Mouse (Mus musculus) forebrain, postnatal 0 days (tissue): Measurements from ENCODE around the gene Ahnak2. TPM values are rescaled to one million over a fixed set of nuclear protein-coding genes. Genes with fewer than 3 reads are reported as not detected.
A peak's percentile ranks its signal among the peaks of the same experiment; 100 is the strongest.

Experiments used
- ATAC-seq: fragments of 200-750 bp; cut with Nextera tagmentation; 2 replicates; pipeline ENCODE4 v1.8.0; 2017; ENCODE audit warnings: mild to moderate bottlenecking, moderate library complexity
- DNase-seq: peaks from one replicate; pipeline ENCODE4 v3.0.0-alpha.2; 2015
- H3K27ac ChIP-seq: fragments of 300-500 bp; sonication (generic); 2 replicates; pipeline ENCODE4 v1.5.1; 2014; ENCODE audit warnings: low read depth, mild to moderate bottlenecking, antibody characterized with exemption, low read length, moderate library complexity, mixed read lengths
- H3K27me3 ChIP-seq: fragments of 300-500 bp; sonication (generic); 2 replicates; pipeline ENCODE4 v1.6.1; 2014; ENCODE audit warnings: mild to moderate bottlenecking, low read length, mixed read lengths; ENCODE audit not compliant: insufficient read depth
- H3K36me3 ChIP-seq: fragments of 300-500 bp; sonication (generic); 2 replicates; pipeline ENCODE4 v1.6.1; 2014; ENCODE audit warnings: mild to moderate bottlenecking, moderate library complexity; ENCODE audit not compliant: insufficient read depth
- H3K4me1 ChIP-seq: fragments of 300-500 bp; sonication (generic); 2 replicates; pipeline ENCODE4 v1.6.1; 2014; ENCODE audit warnings: antibody characterized with exemption; ENCODE audit not compliant: insufficient read depth
- H3K4me2 ChIP-seq: fragments of 300-500 bp; sonication (generic); 2 replicates; pipeline ENCODE4 v1.6.1; 2014; ENCODE audit warnings: low read depth, mild to moderate bottlenecking, moderate library complexity
- H3K4me3 ChIP-seq: fragments of 300-500 bp; sonication (generic); 2 replicates; pipeline ENCODE4 v1.5.1; 2014; ENCODE audit warnings: low read depth, low read length, mixed read lengths
- H3K9ac ChIP-seq: fragments of 300-500 bp; sonication (generic); 2 replicates; pipeline ENCODE4 v1.6.1; 2014; ENCODE audit warnings: mild to moderate bottlenecking
- H3K9me3 ChIP-seq: fragments of 300-500 bp; sonication (generic); 2 replicates; pipeline ENCODE4 v1.6.1; 2016; ENCODE audit warnings: low read length
- CTCF ChIP-seq: sonication (generic); IDR thresholded peaks from 2 replicates; pipeline ENCODE4 v1.5.1; 2016; ENCODE audit warnings: antibody characterized with exemption, control low read depth, low read depth
- WGBS: fragments of 180-500 bp; shearing (Covaris S2); extraction: QIAGEN DNeasy Blood & Tissue Kit; methylation state at CpG from one replicate; pipeline ENCODE4 v1.1.7; 2014; 5-methylcytosine and 5-hydroxymethylcytosine counted together
- microRNA-seq, 2 experiments: library from miRNA; unstranded; fragments of <30 nt; microRNA quantifications; one replicate each; pipeline ENCODE4; 2016
- polyA plus RNA-seq: library from polyadenylated mRNA; unstranded; fragments of >200 nt; fragmentation: Nextera tagmentation; extraction: Ambion mirVana; gene quantifications from 2 replicates; pipeline ENCODE4 v1.2.1, GENCODE M21; 2015
- total RNA-seq: library from RNA; depleted of rRNA; stranded (reverse); fragments of >200 nt; gene quantifications from 2 replicates; pipeline ENCODE4 v1.2.3, GENCODE M21; 2014; rRNA removed

Gene Ahnak2
- total and polyA plus RNA-seq, 2 experiments from 2014 or later, result 1.3 to 2.5 TPM

GRCm38 (mm10) chr12:112723445-112723844 is 79.0 kb downstream of the Ahnak2 start:
- Histone ChIP-seq H3K4me3 (peak overlapping the region; percentile 84), H3K36me3 (peaks cover 17% of the 10 kb centered on the region; the same call in 1 of the 2 replicates), H3K27ac (no peak overlapping the region), H3K9ac (peak overlapping the region; percentile 90; the same call in 1 of the 2 replicates), H3K9me3 (no peaks in the 10 kb centered on the region), H3K4me2 (peak overlapping the region; percentile 93), H3K4me1 (peaks cover 17% of the 10 kb centered on the region), H3K27me3 (no peaks in the 10 kb centered on the region)
- no peak for TF ChIP-seq CTCF
- DNase-seq (no peak), ATAC-seq (no peak)
- 90% methylated on average over 6 of the region's 6 CpGs for WGBS

GRCm38 (mm10) chr12:112723028-112723330 is 79.5 kb downstream of the Ahnak2 start:
- no peak for TF ChIP-seq CTCF
- Histone ChIP-seq H3K9me3 (no peaks in the 10 kb centered on the region), H3K4me1 (peaks cover 17% of the 10 kb centered on the region), H3K27ac (no peak overlapping the region), H3K4me2 (peak overlapping the region; percentile 93), H3K4me3 (peak overlapping the region; percentile 84), H3K36me3 (peaks cover 17% of the 10 kb centered on the region; the same call in 1 of the 2 replicates), H3K9ac (peak overlapping the region; percentile 90), H3K27me3 (no peaks in the 10 kb centered on the region)
- 14% methylated on average over 5 of the region's 5 CpGs for WGBS
- DNase-seq, result no peak
- peak; percentile 26; the same call in 1 of the 2 replicates for ATAC-seq

- TF ChIP-seq CTCF, result no peak
- WGBS, result 4% methylated on average over 59 of the region's 75 CpGs
- peak; percentile 56 for DNase-seq
Measured at GRCm38 (mm10) chr12:112722240-112723027, 80.0 kb downstream of the Ahnak2 start.

More at GRCm38 (mm10) chr12:112722240-112723027, 80.0 kb downstream of the Ahnak2 start:
- peak; percentile 62 for ATAC-seq
- peaks cover 17% of the 10 kb centered on the region; the same call in 1 of the 2 replicates for H3K36me3 ChIP-seq
- H3K27me3 ChIP-seq, result no peaks in the 10 kb centered on the region
- H3K4me3 ChIP-seq, result peak overlapping the region; percentile 84
- H3K9ac ChIP-seq, result peak overlapping the region; percentile 90
- H3K4me1 ChIP-seq, result peaks cover 17% of the 10 kb centered on the region
- H3K4me2 ChIP-seq, result peak overlapping the region; percentile 93
- peak overlapping the region; percentile 67 for H3K27ac ChIP-seq
- no peaks in the 10 kb centered on the region for H3K9me3 ChIP-seq

Small RNA genes lying within 50 kb of the gene (microRNA-seq; reads per million reads assigned to microRNA genes)
- gene Mir6940, result 1.8 to 3.5 reads per million in 2 experiments

Other genes starting within 250 kb of the Ahnak2 start
- 9.8 and 10.8 TPM in 2 replicates for gene Inf2, start 213.9 kb downstream of the Ahnak2 start, total RNA-seq
- gene Inf2, start 213.9 kb downstream of the Ahnak2 start, polyA plus RNA-seq, result 1.1 and 1.2 TPM in 2 replicates
- 1.8 and 2.2 TPM in 2 replicates for gene Adssl1, start 182.6 kb downstream of the Ahnak2 start, total RNA-seq
- 3.4 and 4.7 TPM in 2 replicates for gene Adssl1, start 182.6 kb downstream of the Ahnak2 start, polyA plus RNA-seq
- gene Siva1, start 158.0 kb downstream of the Ahnak2 start, total RNA-seq, result 28.0 and 31.4 TPM in 2 replicates
- 50.5 and 61.5 TPM in 2 replicates for gene Siva1, start 158.0 kb downstream of the Ahnak2 start, polyA plus RNA-seq
- 213 and 215 TPM in 2 replicates for gene Akt1, start 127.8 kb downstream of the Ahnak2 start, total RNA-seq
- gene Akt1, start 127.8 kb downstream of the Ahnak2 start, polyA plus RNA-seq, result 117 TPM in 2 replicates
- 1.0 and 3.5 TPM in 2 replicates for gene Zbtb42, start 123.8 kb downstream of the Ahnak2 start, total RNA-seq
- gene Zbtb42, start 123.8 kb downstream of the Ahnak2 start, polyA plus RNA-seq, result 0.77 and 1.2 TPM in 2 replicates
- gene Cep170b, start 82.2 kb downstream of the Ahnak2 start, total RNA-seq, result 67.0 and 86.7 TPM in 2 replicates
- 22.4 and 31.6 TPM in 2 replicates for gene Cep170b, start 82.2 kb downstream of the Ahnak2 start, polyA plus RNA-seq
- gene Pld4, start 42.0 kb downstream of the Ahnak2 start, total RNA-seq, result 6.2 and 7.3 TPM in 2 replicates
- gene Pld4, start 42.0 kb downstream of the Ahnak2 start, polyA plus RNA-seq, result 8.0 and 8.1 TPM in 2 replicates
- 17.6 and 19.5 TPM in 2 replicates for gene Clba1, start 6.3 kb upstream of the Ahnak2 start, total RNA-seq
- gene Clba1, start 6.3 kb upstream of the Ahnak2 start, polyA plus RNA-seq, result 23.5 and 26.1 TPM in 2 replicates
- gene Cdca4, start 26.8 kb upstream of the Ahnak2 start, total RNA-seq, result 28.8 and 31.3 TPM in 2 replicates
- gene Cdca4, start 26.8 kb upstream of the Ahnak2 start, polyA plus RNA-seq, result 29.7 and 33.0 TPM in 2 replicates
- 0.10 TPM in 1 of 2 replicates, not detected in the other for gene Gpr132, start 65.6 kb upstream of the Ahnak2 start, total RNA-seq
- not detected in 2 replicates for gene Gpr132, start 65.6 kb upstream of the Ahnak2 start, polyA plus RNA-seq
- 66.9 and 69.4 TPM in 2 replicates for gene Jag2, start 127.1 kb upstream of the Ahnak2 start, total RNA-seq
- gene Jag2, start 127.1 kb upstream of the Ahnak2 start, polyA plus RNA-seq, result 5.5 and 7.9 TPM in 2 replicates
- 22.2 and 31.5 TPM in 2 replicates for gene Nudt14, start 139.5 kb upstream of the Ahnak2 start, total RNA-seq
- 55.5 and 60.4 TPM in 2 replicates for gene Nudt14, start 139.5 kb upstream of the Ahnak2 start, polyA plus RNA-seq
- gene Btbd6, start 173.8 kb upstream of the Ahnak2 start, total RNA-seq, result 60.4 and 60.5 TPM in 2 replicates
- gene Btbd6, start 173.8 kb upstream of the Ahnak2 start, polyA plus RNA-seq, result 46.7 and 54.3 TPM in 2 replicates
- 47.6 and 54.4 TPM in 2 replicates for gene Brf1, start 198.0 kb upstream of the Ahnak2 start, total RNA-seq
- gene Brf1, start 198.0 kb upstream of the Ahnak2 start, polyA plus RNA-seq, result 32.3 and 40.2 TPM in 2 replicates
- 103 and 116 TPM in 2 replicates for gene Pacs2, start 211.9 kb upstream of the Ahnak2 start, total RNA-seq
- 14.3 and 23.2 TPM in 2 replicates for gene Pacs2, start 211.9 kb upstream of the Ahnak2 start, polyA plus RNA-seq